Mouse (Mus musculus) MEL (cell line): ENCODE data around the gene Syn3. TPM values are rescaled to one million over a fixed set of nuclear protein-coding genes. Genes with fewer than 3 reads are reported as not detected.

ENCODE experiments used
- DNase-seq: peaks from one replicate; pipeline ENCODE4 v3.0.0; 2011; ENCODE audit warnings: low read depth, low spot score
- H3K27ac ChIP-seq: 2 replicates; pipeline ENCODE4 v1.5.1; 2012; ENCODE audit warnings: low read depth, mild to moderate bottlenecking, control low read depth, low read length, moderate library complexity; ENCODE audit not compliant: control insufficient read depth
- H3K27me3 ChIP-seq, 2 experiments: fragments of 150-350 bp in 1 of 2; sonication (generic) in 1 of 2; 2 replicates each; pipeline ENCODE4 v1.6.1; 2012; ENCODE audit warnings: low read length in 2 of 2, mild to moderate bottlenecking in 2 of 2, improper control_type of control experiment in 1 of 2, moderate library complexity in 1 of 2; ENCODE audit not compliant: insufficient read depth in 2 of 2, control insufficient read depth in 1 of 2
- H3K36me3 ChIP-seq, 2 experiments: 2 replicates each; pipeline ENCODE4 v1.6.1; 2012 to 2014; ENCODE audit warnings: low read length in 2 of 2, improper control_type of control experiment in 1 of 2, inconsistent platforms in 1 of 2, mild to moderate bottlenecking in 1 of 2; ENCODE audit not compliant: insufficient read depth in 2 of 2, control insufficient read depth in 1 of 2
- H3K4me1 ChIP-seq, 2 experiments: fragments of 150-350 bp in 1 of 2; sonication (generic) in 1 of 2; 2 replicates each; pipeline ENCODE4 v1.6.1; 2012; ENCODE audit warnings: low read length in 2 of 2, improper control_type of control experiment in 1 of 2, mild to moderate bottlenecking in 1 of 2; ENCODE audit not compliant: insufficient read depth in 2 of 2, control insufficient read depth in 1 of 2
- H3K4me3 ChIP-seq, 2 experiments: fragments of 150-350 bp in 1 of 2; sonication (generic) in 1 of 2; 2 replicates each; pipeline ENCODE4 v1.5.1; 2012; ENCODE audit warnings: low read depth in 2 of 2, low read length in 2 of 2, mild to moderate bottlenecking in 2 of 2, moderate library complexity in 2 of 2, control low read depth in 1 of 2, improper control_type of control experiment in 1 of 2; ENCODE audit not compliant: control insufficient read depth in 1 of 2, insufficient read depth in 1 of 2
- H3K79me2 ChIP-seq: 2 replicates; pipeline ENCODE4 v1.6.1; 2012; ENCODE audit warnings: mild to moderate bottlenecking, low read length, moderate library complexity; ENCODE audit not compliant: control insufficient read depth, poor library complexity, insufficient read depth
- H3K9ac ChIP-seq: 2 replicates; pipeline ENCODE4 v1.6.1; 2012; ENCODE audit warnings: low read depth, mild to moderate bottlenecking, control low read depth, low read length, moderate library complexity; ENCODE audit not compliant: control insufficient read depth, poor library complexity, severe bottlenecking
- H3K9me3 ChIP-seq: fragments of 150-350 bp; sonication (generic); replicated peaks from 2 replicates; pipeline ENCODE4 v1.6.1; 2012; ENCODE audit warnings: mild to moderate bottlenecking, low read length, improper control_type of control experiment, moderate library complexity; ENCODE audit not compliant: insufficient read depth
- CHD1 ChIP-seq: IDR thresholded peaks from 2 replicates; pipeline ENCODE4 v1.6.1; 2012; ENCODE audit warnings: low read depth, mild to moderate bottlenecking, inconsistent platforms, low read length, improper control_type of control experiment
- E2F4 ChIP-seq: IDR thresholded peaks from 2 replicates; pipeline ENCODE4 v1.6.1; 2011; ENCODE audit warnings: low read depth, low read length, improper control_type of control experiment, borderline replicate concordance
- ETS1 ChIP-seq: IDR thresholded peaks from 2 replicates; pipeline ENCODE4 v1.6.1; 2012; ENCODE audit warnings: low read depth, mild to moderate bottlenecking, inconsistent platforms, low read length, improper control_type of control experiment, moderate library complexity
- GABPA ChIP-seq: IDR thresholded peaks from 2 replicates; pipeline ENCODE4 v1.6.1; 2012; ENCODE audit warnings: low read depth, mild to moderate bottlenecking, inconsistent platforms, low read length, improper control_type of control experiment, moderate library complexity
- GATA1 ChIP-seq: IDR thresholded peaks from 2 replicates; pipeline ENCODE4 v1.6.1; 2011; ENCODE audit warnings: low read depth, low read length, improper control_type of control experiment
- HCFC1 ChIP-seq: IDR thresholded peaks from 2 replicates; pipeline ENCODE4 v1.6.1; 2012; ENCODE audit warnings: low read depth, mild to moderate bottlenecking, inconsistent platforms, low read length, improper control_type of control experiment, moderate library complexity
- JUND ChIP-seq: IDR thresholded peaks from 2 replicates; pipeline ENCODE4 v1.6.1; 2011; ENCODE audit warnings: low read depth, mild to moderate bottlenecking, improper control_type of control experiment, low read length
- KAT2A ChIP-seq: conservative IDR thresholded peaks from 2 replicates; pipeline ENCODE4 v1.6.1; 2012; ENCODE audit warnings: low read depth, low read length, improper control_type of control experiment, inconsistent platforms
- MAZ ChIP-seq: IDR thresholded peaks from 2 replicates; pipeline ENCODE4 v1.6.1; 2012; ENCODE audit warnings: low read depth, mild to moderate bottlenecking, inconsistent platforms, low read length, improper control_type of control experiment
- MXI1 ChIP-seq: IDR thresholded peaks from 2 replicates; pipeline ENCODE4 v1.6.1; 2011; ENCODE audit warnings: mild to moderate bottlenecking, low read depth, low read length, improper control_type of control experiment
- MYC ChIP-seq: IDR thresholded peaks from 2 replicates; pipeline ENCODE4 v1.6.1; 2011; ENCODE audit warnings: low read depth, mild to moderate bottlenecking, low read length, improper control_type of control experiment, moderate library complexity
- POLR2A ChIP-seq, 2 experiments: IDR thresholded peaks; 2 replicates each; pipeline ENCODE4 v1.6.1; 2011 to 2012; ENCODE audit warnings: low read length in 2 of 2, mild to moderate bottlenecking in 2 of 2, control low read depth in 1 of 2, improper control_type of control experiment in 1 of 2, low read depth in 1 of 2, moderate library complexity in 1 of 2; ENCODE audit not compliant: control insufficient read depth in 1 of 2, insufficient read depth in 1 of 2, poor library complexity in 1 of 2
- POLR2AphosphoS2 ChIP-seq: IDR thresholded peaks from 2 replicates; pipeline ENCODE4 v1.6.1; 2011; ENCODE audit warnings: low read length, improper control_type of control experiment
- RCOR1 ChIP-seq: IDR thresholded peaks from 2 replicates; pipeline ENCODE4 v1.6.1; 2012; ENCODE audit warnings: low read depth, mild to moderate bottlenecking, inconsistent platforms, low read length, improper control_type of control experiment
- SIN3A ChIP-seq: IDR thresholded peaks from 2 replicates; pipeline ENCODE4 v1.6.1; 2012; ENCODE audit warnings: low read length, improper control_type of control experiment, inconsistent platforms
- SMC3 ChIP-seq: IDR thresholded peaks from 2 replicates; pipeline ENCODE4 v1.6.1; 2011; ENCODE audit warnings: low read depth, low read length, improper control_type of control experiment
- TCF12 ChIP-seq: IDR thresholded peaks from 2 replicates; pipeline ENCODE4 v1.6.1; 2014; ENCODE audit warnings: low read depth, mild to moderate bottlenecking, inconsistent platforms, low read length, improper control_type of control experiment, moderate library complexity
- UBTF ChIP-seq: IDR thresholded peaks from 2 replicates; pipeline ENCODE4 v1.6.1; 2012; ENCODE audit warnings: low read depth, mild to moderate bottlenecking, inconsistent platforms, low read length, improper control_type of control experiment, moderate library complexity, borderline replicate concordance; ENCODE audit not compliant: insufficient read depth
- USF1 ChIP-seq: IDR thresholded peaks from 2 replicates; pipeline ENCODE4 v1.6.1; 2014; ENCODE audit warnings: low read depth, mild to moderate bottlenecking, inconsistent platforms, low read length, improper control_type of control experiment, moderate library complexity
- USF2 ChIP-seq, 2 experiments: IDR thresholded peaks; 2 replicates each; pipeline ENCODE4 v1.6.1; 2011 to 2012; ENCODE audit warnings: improper control_type of control experiment in 2 of 2, low read length in 2 of 2, borderline replicate concordance in 1 of 2, inconsistent platforms in 1 of 2, low read depth in 1 of 2, mild to moderate bottlenecking in 1 of 2; ENCODE audit not compliant: insufficient read depth in 1 of 2
- ZC3H11A ChIP-seq: IDR thresholded peaks from 2 replicates; pipeline ENCODE4 v1.6.1; 2012; ENCODE audit warnings: low read depth, mild to moderate bottlenecking, inconsistent platforms, low read length, improper control_type of control experiment
- polyA plus RNA-seq, 2 experiments: library from polyadenylated mRNA; stranded (reverse) in 1 of 2; unstranded in 1 of 2; fragments of >175 nt in 1 of 2; fragments of >200 nt in 1 of 2; gene quantifications; 2 replicates each; pipeline versions ENCODE4 v1.2.1 to v1.2.4; 2012; ENCODE audit warnings: low replicate concordance in 2 of 2, low read depth in 1 of 2; ENCODE audit not compliant: insufficient read length in 2 of 2, insufficient read depth in 1 of 2, missing spikeins in 1 of 2
- total RNA-seq: library from RNA; depleted of rRNA; stranded (reverse); fragments of 300-350 nt; gene quantifications from 2 replicates; pipeline ENCODE4 v1.2.3, GENCODE M21; 2012

Syn3 gene
- total and polyA plus RNA-seq, 3 experiments = 0.06 TPM; not detected in 2

DNA sequence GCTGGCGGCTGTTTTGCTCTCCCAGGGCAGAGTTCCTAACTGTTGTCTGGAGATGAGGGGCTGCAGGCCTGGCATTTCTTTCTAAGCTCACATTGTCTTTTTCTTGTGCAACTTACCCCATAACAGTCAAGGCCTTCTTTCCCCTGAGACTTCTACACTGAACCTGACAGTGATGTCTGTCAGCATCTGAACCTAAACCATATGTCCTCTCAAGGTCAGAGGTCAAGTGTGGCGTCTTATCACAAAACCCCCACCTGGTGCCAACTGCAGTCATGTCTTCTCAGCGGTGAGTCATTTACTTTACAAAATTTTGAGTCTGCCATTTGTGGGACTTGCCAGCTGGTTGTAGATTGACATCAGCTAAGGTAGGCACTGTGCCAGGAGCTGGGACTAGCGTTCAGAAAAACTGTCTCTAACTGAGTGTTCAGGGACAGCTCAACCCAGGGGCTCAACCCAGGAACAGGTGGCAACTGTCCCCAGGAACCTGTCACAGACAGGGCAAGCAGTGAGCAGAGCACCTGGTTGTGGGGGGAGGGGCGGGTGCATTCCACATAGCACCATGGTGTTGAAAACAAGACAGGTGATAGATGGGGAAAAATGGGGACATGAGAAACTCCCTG, 110.8 kb downstream of the Syn3 start:
- H3K36me3 ChIP-seq = no peaks in the 10 kb centered on the region
- TF ChIP-seq CHD1 (no peak), POLR2AphosphoS2 (no peak), ZC3H11A (no peak), USF1 (no peak), TCF12 (no peak), SMC3 (no peak), USF2 (IDR thresholded peaks at IDR 0.05; ENCODE audit: borderline replicate concordance in 1 of 2, insufficient read depth in 1 of 2, low read depth in 1 of 2, low read length in 2 of 2) (no peak), GATA1 (no peak), SIN3A (no peak), MXI1 (no peak), E2F4 (no peak)
- no peaks in the 10 kb centered on the region for H3K79me2 ChIP-seq
- H3K27me3 ChIP-seq = no peaks in the 10 kb centered on the region
- H3K4me3 ChIP-seq = no peak overlapping the region
- H3K9me3 ChIP-seq = no peaks in the 10 kb centered on the region
- DNase-seq = no peak
- H3K9ac ChIP-seq = no peak overlapping the region
- H3K4me1 ChIP-seq = no peaks in the 10 kb centered on the region
- no peak overlapping the region for H3K27ac ChIP-seq

DNA sequence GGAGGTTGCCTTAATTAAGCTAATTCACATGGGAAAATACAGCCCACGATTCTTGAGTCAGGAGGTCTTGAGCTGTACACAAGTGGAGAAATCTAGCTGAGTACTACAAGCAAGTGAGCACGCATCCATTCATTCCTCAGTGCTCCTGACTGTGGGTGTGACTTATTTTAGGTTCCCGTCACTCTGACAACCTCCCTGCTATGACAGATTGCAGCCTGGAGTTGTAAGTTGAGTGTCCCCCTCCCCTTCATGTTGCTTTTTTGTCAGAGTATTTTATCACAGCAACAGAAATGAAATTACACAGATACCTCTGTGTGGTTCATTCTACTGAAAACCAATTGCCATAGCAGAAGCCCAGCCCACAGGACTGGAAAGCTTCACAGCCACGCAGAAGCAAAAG, 112.5 kb downstream of the Syn3 start:
- TF ChIP-seq MYC (no peak), GABPA (no peak), MAZ (no peak), POLR2A (IDR thresholded peaks at IDR 0.05; ENCODE audit: control insufficient read depth in 1 of 2, insufficient read depth in 1 of 2, low read depth in 1 of 2, low read length in 2 of 2, poor library complexity in 1 of 2) (no peak), ZC3H11A (no peak), UBTF (no peak), POLR2AphosphoS2 (no peak), SMC3 (no peak), KAT2A (no peak), RCOR1 (no peak), HCFC1 (no peak), JUND (no peak), ETS1 (no peak)
- no peak for DNase-seq

More for the DNA sequence above, 112.5 kb downstream of the Syn3 start:
- Histone ChIP-seq H3K36me3 (no peaks in the 10 kb centered on the region), H3K27me3 (no peaks in the 10 kb centered on the region; a peak in 1 of 4 replicates), H3K4me1 (no peaks in the 10 kb centered on the region), H3K4me3 (no peak overlapping the region), H3K9ac (no peak overlapping the region), H3K79me2 (no peaks in the 10 kb centered on the region), H3K9me3 (no peaks in the 10 kb centered on the region), H3K27ac (no peak overlapping the region)
